Mouse (Mus musculus) thymus, postnatal 4 days (tissue): ENCODE results near the gene Clstn2.

Experiments used
- DNase-seq: peaks from one replicate; pipeline ENCODE4 v3.0.0; 2021

Clstn2 gene

DNA sequence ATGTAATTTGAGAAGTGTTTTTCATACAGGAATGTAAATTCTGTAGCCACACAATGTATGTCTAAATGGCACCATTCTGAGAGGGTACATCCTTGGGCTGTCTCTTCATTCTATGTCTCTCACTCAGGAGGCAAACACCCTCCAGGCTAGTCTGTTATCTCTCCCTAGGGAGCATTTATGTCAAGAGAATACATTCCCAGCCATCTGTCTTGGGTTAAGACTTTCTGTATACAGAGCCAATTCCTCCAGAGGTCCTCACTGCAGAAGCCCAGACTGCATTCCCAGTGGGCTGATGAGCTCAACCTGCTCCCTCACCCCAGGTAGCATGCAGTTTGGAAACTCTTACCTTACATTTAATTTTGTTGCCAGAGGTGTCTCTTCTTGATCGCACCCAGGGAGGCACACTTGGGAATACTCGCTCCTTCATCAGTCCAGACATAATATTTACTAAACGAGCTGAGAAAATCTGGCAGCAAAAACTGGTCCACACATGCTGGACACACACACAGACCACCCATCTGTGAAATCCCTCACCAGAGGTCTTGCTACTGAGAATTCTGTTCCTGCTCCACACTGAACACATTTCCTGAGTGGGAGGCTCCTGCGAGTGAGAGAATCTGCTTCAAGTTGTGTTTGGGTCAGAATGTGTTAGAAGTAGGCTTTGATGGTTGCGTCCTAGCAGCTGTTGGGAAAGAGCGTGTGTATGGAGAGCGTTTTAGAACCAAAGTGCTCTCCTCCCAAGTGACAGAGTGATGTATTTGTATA lies 592.9 kb downstream of the Clstn2 start:
- DNase-seq: no peak

DNA sequence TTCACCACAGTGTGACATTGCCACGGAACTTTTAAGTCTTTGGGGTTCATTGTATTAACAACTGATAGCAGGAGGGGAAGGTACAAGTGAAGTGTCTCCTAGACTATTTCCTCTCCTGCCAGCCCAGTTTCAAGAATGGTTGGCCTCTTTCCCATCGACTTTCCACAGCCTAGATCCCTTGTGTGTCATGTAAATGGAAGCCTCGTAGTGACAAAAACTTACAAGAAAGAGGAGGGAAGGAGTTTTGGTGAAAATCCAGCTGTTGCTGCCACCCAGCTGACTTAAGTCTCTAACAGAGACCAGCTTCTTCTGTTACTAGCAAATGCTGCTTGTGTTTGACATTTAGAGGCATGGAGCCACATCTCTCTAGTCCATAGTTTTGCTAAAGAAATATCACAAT lies 598.3 kb downstream of the Clstn2 start:
- DNase-seq: no peak

DNA sequence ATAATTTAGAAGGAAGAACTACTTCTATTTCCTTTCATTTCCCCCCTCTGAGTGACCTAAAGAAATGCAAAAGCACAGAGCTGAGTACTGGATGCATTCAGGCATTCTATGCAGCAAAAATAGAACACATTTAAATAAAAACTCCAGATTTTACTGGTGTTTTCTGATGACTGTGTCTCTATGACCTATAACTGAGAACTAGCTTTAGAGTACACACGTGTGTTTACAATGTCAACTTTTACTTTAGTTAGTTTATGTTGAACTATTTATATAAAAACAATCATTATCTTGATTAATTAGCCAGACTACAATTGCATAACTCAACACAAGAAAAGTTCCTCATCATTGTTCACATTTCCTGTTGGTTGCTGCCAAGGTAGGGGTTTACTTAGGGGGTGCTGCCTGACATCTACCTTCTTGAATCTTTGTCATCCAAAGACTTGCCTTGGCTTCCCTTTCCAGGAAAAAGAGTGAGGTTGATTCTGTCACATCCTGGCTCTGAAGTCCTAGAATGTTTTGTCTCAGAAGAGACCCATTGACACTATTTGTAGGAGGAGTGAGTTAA lies 603.0 kb downstream of the Clstn2 start:
- DNase-seq: no peak

DNA sequence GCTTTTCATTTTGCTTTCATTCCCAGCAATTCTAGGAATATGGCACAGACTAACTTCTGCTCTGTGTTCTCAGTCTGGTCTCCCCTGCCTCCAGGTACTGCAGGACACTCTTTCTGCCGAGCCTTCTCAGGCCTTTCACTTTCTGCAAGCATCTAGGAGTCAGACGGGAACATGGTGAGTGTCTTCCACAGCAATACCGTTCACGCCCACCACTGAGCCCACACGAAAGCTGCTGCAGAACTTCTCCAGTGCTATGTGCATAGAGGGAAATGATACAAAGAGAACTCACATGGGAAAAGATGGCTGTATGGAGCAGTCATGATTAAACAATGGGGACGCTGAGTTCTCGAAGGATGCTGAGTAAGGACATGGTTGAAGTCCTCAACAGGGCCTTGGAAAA lies 604.9 kb downstream of the Clstn2 start:
- DNase-seq: no peak

DNA sequence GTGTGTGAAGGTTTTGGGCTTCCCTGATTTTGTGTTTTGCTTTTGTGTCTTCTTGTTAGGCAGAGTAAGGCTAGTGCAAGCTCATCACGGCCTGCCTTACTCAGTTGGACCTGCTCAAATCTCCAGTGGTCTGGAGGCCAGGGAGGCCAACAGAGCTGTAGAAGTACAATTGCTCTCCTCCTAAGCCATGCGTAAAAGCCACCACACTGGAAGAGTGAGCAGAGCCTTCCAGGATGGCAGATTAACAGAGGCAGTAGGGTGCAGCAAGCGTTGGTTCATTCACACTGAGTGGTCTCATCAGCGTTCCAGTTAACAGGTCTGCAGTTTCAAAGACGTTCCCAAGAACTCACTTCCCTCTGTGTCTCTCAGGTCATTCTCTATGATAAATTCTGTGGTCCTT lies 612.1 kb downstream of the Clstn2 start:
- no peak for DNase-seq

DNA sequence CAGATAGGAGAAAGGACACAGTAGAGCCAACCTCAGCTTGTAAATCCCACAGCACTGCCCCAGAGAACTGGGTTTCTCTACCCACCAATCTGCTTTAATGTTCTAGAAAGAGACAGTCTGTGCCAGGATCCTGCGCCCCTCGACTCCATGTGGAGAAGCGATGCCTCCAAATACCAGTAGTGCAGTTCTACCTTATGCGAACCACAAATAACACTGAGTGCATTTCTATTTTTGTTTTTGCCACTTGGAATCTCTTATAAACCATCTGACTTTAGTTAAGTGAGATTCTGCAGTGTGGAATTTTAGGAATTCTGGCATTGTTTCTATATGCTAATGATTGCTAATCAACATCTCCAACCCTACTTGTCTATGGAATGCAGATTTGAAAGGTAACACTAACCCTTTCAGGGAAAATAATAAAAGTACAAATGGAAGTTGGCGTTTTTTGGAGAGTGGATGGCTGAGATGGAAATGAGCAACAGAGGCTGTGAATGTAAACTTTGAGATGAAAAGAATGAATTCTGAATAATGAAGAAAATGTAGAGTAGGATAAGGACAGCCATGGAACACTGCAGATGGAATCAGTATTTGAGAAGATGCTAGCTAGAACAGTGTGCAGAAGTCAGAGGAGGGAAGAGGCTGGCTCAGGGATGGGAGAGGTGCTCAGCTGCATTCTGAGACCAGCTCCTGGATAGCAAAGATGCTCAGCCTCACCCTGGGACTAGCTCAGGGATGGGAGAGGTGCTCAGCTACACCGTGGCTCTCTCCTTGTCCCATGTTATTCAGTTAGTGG lies 617.9 kb downstream of the Clstn2 start:
- DNase-seq: no peak

DNA sequence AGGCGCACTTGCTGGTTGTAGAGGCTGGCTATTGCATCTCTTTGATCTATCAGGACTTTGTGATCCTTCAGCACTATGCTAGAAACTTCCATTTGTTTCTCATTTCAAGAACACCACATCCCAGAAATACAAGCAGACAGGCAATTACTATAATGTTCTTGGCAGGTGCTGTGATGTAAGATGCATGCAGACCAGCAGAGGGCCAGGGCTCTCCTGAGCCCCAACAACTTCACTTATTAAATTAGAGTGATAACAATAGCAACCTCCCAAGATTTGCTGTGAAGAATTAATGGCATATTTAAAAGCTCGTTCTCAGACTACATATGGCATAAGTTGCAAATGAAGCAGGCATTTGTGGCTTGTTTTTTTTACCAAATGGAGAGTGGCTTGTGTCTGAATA lies 624.8 kb downstream of the Clstn2 start:
- DNase-seq: no peak
